Mouse (Mus musculus): ENCODE data around the gene Ralbp1.

The Ralbp1 gene

DNA sequence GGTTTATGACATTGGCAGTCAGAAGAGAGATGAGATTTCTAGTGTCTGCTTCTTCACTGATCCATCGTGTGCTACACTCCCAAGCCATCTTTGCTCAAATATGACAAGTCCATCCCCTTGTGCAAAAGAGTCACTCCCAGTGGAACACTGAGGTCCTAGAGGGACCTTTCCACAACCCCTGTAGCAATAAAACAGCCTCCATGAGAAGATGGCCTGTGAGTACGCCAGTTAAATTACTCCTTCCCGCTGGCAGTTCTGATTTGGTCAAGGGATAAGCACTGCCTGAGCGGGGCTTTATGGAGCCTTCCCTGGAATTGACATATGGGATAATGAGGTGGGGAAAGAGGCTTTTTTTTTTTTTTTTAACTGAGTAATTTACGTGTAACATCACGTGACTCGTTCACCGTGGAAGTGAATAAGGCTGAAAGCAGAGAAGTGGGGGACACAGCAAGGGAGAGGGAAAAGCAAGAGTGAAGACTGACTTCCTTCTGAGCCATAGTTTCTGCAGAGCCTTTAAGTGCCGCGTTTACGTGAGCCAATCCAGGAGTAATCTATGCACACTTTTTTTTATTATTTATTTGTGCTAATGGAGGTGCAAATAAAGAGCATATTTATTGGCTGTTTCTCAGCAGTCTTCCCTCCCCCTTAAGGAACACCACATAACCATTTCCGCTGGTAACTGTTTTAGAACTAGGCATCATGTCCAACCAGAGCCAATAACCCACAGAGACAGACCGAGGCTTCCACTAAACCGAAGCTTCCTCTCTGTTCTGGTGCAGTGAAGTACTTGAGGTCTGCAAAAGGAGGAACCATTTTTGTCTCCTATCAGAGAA, at the start of gene Ralbp1:
TSS of gene Ralbp1 (minus strand) at position 102 of the 833 bp plus-strand sequence.
- DNase-seq (ENCODE audit: low spot score) = peak; percentile 40

DNA sequence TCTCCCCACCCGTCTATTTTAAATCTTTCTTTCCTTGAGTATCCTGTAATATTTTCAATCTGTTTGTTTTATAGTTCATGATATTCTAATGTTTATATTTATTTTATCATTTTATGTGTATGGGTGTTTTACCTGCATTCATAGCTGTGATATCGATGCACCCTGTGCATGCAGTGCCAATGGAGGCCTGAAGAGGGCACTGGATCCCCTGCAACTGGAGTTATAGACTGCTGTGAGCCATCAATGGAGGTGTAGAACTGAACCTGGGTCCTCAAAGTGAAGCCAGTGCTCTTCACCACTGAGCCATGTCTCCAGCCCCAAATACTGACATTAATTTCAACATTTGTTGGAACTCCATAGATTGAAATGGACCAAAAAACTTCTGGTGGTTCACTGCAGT, 48.1 kb upstream of the Ralbp1 start:
- DNase-seq (ENCODE audit: low spot score) = peak; percentile 15

DNA sequence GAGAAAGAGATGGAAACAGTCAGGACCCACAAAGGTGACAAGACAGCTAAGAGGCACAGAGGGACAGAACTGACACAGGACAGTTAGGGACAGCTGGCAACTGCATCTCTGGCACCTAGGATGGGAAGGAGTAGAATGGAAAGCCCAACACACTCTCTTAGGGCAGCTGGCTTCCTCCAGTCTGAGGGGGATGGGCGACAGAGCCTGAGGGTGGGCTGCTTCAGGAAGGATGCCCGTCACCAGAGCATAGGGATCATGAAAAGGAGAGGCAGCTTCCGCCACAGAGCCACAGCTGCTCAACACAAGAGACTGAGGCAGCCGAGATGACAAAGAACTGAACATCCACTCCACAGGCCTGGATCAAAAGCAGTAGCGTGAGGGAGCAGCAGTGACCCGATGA, 45.9 kb upstream of the Ralbp1 start:
- no peak for DNase-seq (ENCODE audit: low spot score)

GRCm38 (mm10) chr17:65930960-65931359, 45.4 kb upstream of the Ralbp1 start:
- no peak for DNase-seq (ENCODE audit: low spot score)

DNA sequence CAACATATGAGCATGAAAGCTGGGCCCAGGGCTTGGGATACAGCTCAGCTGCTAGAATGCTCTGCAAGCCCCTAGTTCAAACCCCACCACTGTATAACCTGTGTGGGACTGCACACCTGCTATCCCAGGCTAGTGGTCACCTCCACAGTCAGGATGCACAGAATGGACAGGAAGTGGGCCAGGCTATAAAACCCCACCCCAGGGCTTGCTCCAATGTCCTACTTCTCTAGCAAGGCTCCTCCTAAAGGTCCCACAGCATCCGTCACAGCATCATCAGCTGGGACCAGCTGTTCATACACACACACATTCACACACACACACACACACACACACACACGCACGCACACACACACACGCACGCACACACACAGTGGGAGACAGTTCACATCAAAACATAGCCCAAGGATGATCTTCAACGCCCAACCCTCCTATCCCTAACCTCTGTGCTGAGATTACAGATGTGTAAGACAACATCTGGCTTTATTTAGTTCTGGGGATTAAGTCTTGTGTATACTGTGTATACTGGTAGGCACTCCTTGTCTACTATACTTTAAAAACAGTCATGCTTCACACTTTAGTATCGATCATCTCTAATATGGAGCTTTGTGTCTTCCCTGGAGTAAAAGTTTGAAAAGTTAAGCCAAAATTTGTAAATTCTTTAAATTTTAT, 44.7 kb upstream of the Ralbp1 start:
- no peak for DNase-seq (ENCODE audit: low spot score)

GRCm38 (mm10) chr17:65929319-65929978, 43.9 kb upstream of the Ralbp1 start:
- no peak for DNase-seq (ENCODE audit: low spot score)

DNA sequence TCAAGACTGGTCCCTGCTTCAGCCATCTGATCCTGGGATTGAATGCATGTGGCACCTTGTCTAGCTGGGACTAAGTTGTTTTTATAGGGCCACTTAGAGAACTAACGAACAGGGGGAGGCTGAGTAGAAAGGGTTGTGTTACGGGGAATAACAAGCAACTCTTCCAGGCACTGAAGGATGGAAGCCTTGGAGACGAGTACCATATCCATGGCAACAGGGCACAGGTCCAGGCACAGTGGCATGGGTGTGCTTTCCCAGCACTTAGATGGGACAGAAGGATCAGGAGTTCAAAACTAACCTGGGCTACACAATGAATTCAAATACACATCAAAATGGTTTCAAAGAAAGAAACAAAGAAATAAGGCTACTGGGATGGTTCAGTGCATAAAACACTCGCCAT, 41.5 kb upstream of the Ralbp1 start:
- no peak for DNase-seq (ENCODE audit: low spot score)

DNA sequence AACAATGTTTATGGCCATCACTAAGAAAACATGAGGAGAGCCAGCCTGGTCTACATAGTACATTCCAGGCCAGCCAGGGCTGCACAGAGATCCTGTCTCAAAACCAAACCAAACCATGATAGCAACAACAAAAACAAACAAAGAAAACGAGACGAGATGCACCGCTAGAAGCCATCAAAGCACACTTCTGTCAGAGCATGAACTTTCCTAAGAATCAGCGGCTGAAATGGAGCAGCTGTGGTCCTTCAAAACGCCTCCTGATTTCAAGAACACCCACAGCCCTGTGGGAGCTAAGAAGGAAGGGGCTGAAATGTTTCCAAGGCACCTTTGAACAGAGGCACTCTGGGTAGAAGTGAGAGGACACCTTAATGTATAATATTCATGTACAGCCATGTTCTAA, 38.6 kb upstream of the Ralbp1 start:
- no peak for DNase-seq (ENCODE audit: low spot score)

DNA sequence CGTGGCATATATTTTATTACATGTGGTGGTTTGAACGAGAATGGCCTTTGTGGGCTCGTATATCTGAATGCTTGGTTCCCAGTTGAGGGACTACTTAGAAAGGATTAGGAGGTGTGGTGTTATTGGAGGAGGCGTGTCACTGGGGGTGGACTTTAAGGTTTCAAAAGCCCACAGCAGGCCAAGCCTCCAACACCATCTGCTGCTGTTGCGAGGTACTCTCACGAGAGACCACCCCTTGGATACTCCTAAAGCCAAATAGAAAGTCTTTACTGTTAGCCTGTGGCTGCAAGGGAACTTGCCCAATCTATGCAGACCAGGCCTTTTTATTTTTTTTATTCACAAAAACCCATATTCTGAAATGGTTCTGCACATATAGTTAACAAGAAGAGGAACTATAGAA, 36.4 kb upstream of the Ralbp1 start:
- DNase-seq (ENCODE audit: low spot score) = no peak

DNA sequence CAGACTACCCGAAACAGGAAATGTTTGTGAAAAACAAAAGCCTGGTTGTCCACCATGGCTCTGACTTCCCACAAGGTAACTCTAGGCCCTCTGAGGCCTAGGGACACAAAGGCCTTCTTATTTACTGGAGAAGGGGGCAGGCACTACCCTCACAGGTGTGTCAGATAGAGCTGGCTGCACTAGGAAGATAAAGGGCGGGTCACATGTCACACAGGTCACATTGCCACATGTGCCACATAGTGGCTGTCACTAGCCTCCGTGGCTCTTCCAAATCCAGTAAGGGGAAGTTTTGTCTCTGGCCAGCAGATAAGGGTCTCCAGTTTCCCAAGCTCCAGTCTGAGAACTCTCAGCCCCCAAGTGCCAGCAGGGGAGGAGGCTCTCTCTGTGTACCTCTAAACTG, 33.6 kb upstream of the Ralbp1 start:
- no peak for DNase-seq (ENCODE audit: low spot score)

- no peak for DNase-seq (ENCODE audit: low spot score)
Measured at GRCm38 (mm10) chr17:65916135-65916668, 30.6 kb upstream of the Ralbp1 start.

DNA sequence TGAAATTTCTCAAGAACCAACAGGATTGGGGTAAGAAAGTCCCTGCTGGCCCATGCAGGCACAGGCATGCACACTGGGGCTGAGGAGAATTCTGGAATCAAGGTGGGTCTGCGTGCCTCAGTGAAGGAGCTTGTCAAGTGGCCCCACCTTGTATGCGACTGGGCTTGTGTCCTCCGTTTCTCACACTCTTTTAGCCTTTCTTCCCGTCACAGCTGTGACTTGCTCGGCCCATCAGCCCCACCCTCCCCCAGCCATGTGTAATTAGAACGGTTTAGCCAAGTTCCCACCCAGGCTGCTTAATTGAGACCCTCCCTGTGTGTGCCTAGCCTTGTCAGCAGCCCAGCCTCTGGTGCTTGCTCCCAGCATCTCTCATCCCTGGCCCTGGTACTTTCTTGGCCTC, 28.5 kb upstream of the Ralbp1 start:
- DNase-seq (ENCODE audit: low spot score) = no peak

DNA sequence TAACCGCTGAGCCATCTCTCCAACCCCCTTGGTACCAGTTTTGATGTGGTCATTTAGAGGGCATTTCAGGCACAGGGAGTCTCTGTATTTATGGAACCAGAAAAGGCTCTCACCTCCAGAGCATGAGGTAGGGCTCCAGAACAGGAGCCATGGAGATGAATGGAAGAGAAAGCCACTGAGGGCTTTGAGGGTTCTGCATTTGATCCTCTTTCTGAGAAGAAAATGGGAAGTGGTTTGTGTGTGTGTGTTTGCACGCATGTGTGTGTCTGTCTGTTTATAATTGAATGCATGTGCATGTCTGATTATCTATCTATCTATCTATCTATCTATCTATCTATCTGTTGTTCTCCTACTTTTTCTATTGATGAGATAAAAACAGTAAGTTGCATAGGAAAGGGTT, 26.6 kb upstream of the Ralbp1 start:
- DNase-seq (ENCODE audit: low spot score) = no peak

DNA sequence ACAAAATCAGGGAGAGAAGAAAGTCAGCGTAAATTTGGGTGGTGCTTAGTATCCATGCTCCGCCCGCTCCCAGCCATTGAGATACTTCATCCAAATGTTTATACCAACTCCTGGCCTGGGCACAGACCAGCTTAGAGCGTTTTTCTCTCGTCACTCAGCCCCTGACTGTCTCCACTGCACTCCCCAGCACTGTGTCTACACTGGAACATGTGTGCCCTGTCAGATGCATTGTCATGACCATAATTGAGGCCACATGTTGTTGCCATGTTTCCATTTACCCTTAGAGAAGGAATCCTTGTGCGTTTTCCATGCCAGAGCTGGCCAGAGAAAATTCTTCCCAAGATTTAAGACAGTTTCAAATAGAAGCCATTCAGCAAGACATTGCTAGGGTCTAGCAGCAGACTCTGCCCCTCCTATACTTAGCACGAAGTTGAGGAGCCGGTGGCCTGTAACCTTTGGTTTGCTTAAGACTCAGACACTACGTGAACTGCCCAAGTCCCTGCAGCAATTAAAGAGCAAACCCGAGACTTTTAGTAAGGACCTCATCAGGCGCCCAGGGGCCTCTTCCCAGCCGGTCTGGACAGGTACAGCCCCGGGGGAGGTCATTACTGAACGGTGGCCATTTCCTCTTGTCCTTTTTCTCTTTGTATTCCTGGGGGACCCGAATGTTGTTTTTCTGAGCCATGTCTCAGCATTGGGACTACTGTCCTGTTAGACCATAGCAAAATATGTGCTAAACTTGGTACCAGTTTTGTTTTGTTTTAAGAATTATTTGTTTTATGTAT, 25.9 kb upstream of the Ralbp1 start:
- no peak for DNase-seq (ENCODE audit: low spot score)

DNA sequence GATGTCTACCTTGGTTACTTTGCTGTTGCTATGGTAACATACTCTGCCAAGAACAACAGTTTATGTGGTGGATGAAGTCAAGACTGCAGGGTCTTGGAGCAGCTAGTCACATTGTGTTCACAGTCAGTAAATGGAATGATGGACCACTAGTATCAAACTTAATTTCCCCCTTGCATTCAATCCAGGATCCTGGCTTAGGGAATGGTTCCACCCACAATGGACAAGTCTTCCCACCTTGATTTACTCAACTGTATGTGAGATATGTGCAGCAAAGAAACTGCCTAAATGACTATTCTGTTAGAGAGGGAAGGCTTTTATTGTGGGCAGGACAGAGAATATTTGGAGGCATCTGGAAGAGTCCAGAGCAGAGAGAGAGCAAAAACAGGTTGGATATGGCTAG, 22.7 kb upstream of the Ralbp1 start:
- no peak for DNase-seq (ENCODE audit: low spot score)

- peak; percentile 64 for DNase-seq (ENCODE audit: low spot score)
Measured at GRCm38 (mm10) chr17:65906895-65907401, 21.4 kb upstream of the Ralbp1 start.

DNA sequence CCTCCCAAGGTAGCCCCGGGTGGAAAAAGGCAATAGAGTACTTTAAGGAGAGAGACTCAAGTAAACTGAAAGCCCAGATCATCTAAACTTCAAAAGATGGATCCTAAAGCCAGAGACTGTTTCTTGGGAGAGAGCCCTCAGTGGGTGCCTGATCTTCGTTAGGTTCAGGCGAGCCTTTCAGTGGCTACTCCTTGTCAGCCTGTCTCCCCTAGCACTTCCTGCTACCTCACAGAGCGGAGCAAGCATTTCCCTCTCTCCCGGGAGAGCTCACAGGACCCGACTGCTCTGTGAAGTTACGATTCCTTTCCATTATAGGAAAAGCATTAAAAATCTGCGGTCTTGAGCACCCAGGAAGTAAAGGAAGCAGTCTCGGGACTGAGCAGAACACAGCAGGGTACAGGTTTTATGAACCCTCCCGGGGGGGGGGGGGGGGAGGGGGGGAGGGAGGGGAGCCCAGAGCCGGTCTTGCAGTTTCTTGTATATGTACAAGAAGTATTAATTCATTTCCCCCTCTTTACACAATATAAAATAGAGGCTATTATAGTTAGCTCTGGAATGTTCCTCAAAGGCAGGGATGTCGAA, 20.8 kb upstream of the Ralbp1 start:
- no peak for DNase-seq (ENCODE audit: low spot score)

- no peak for DNase-seq (ENCODE audit: low spot score)
Measured at GRCm38 (mm10) chr17:65905241-65905640, 19.6 kb upstream of the Ralbp1 start.

GRCm38 (mm10) chr17:65903826-65904225, 18.2 kb upstream of the Ralbp1 start:
- DNase-seq (ENCODE audit: low spot score) = no peak

- DNase-seq (ENCODE audit: low spot score) = no peak
Measured at GRCm38 (mm10) chr17:65903011-65903410, 17.4 kb upstream of the Ralbp1 start.

DNA sequence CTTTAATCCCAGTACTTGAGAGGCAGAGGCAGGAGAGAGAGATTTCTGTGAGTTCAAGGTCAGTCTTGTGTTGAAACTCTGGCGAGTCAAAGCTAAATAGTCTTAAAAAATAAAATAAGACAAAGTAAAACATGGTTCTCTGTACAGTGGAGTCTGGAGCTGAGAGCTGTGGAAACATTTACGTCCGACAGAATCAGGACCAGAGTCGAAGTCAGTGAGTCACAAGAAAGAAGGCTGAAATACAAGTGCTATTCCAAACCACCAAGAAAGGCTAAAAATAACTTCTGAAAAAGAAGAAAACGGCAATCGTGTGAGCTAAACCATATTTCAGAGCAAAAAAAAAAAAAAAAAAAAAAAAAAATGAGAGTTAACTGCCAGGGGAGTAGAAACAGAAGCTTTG, 16.7 kb upstream of the Ralbp1 start:
- DNase-seq (ENCODE audit: low spot score) = no peak
